Mouse (Mus musculus): ENCODE data around the gene Thpo. TPM values are rescaled to one million over a fixed set of nuclear protein-coding genes. Genes with fewer than 3 reads are reported as not detected.

Gene Thpo
- polyA plus RNA-seq, 1 experiment from 2014 or later, result 0.93 TPM

GRCm38 (mm10) chr16:20717181-20717977 is 16.9 kb downstream of the Thpo start, which contains the start of the genes Polr2h and Clcn2:
TSS of gene Polr2h (plus strand) at chr16:20717665.
TSS of gene Clcn2 (minus strand) at chr16:20717746.
- peak; percentile 86 for ATAC-seq
- no peaks in the 10 kb centered on the region for H3K9me3 ChIP-seq (ENCODE audit: control insufficient read depth, low read length)
- peak within 1 kb of the TSS; percentile 95 for H3K4me2 ChIP-seq (ENCODE audit: low read length)
- peak within 1 kb of the TSS; percentile 94 for H3K27ac ChIP-seq (ENCODE audit: low read depth, low read length)
- no peaks in the 10 kb centered on the region for H3K27me3 ChIP-seq (replicated peaks; ENCODE audit: control insufficient read depth, insufficient read depth, low read length)
- H3K36me3 ChIP-seq (ENCODE audit: control insufficient read depth, insufficient read depth, low read length), result no peaks in the 10 kb centered on the region; the same call in none of the 2 replicates
- H3K9ac ChIP-seq (ENCODE audit: low read depth, low read length), result peak within 1 kb of the TSS; percentile 87
- peaks cover 32% of the 10 kb centered on the region for H3K4me1 ChIP-seq (ENCODE audit: control insufficient read depth, insufficient read depth, low read depth, low read length)
- under 1% methylated on average over 55 of the region's 62 CpGs for WGBS
- H3K4me3 ChIP-seq (ENCODE audit: low read length), result peak within 1 kb of the TSS; percentile 83

- ATAC-seq, result peak; percentile 26; the same call in 1 of the 2 replicates
- Histone ChIP-seq H3K36me3 (ENCODE audit: control insufficient read depth, insufficient read depth, low read length) (no peaks in the 10 kb centered on the region; the same call in none of the 2 replicates), H3K4me3 (ENCODE audit: low read length) (peak overlapping the region; percentile 83), H3K9ac (ENCODE audit: low read depth, low read length) (peak overlapping the region; percentile 87), H3K27ac (ENCODE audit: low read depth, low read length) (peak overlapping the region; percentile 94), H3K4me1 (ENCODE audit: control insufficient read depth, insufficient read depth, low read depth, low read length) (peaks cover 32% of the 10 kb centered on the region), H3K9me3 (ENCODE audit: control insufficient read depth, low read length) (no peaks in the 10 kb centered on the region), H3K27me3 (replicated peaks; ENCODE audit: control insufficient read depth, insufficient read depth, low read length) (no peaks in the 10 kb centered on the region), H3K4me2 (ENCODE audit: low read length) (peak overlapping the region; percentile 95)
- WGBS, result under 1% methylated on average over 8 of the region's 8 CpGs
Observed at GRCm38 (mm10) chr16:20716841-20717180, 17.5 kb downstream of the Thpo start.

GRCm38 (mm10) chr16:20715976-20716840 is 18.1 kb downstream of the Thpo start:
- Histone ChIP-seq H3K27ac (ENCODE audit: low read depth, low read length) (peak overlapping the region; percentile 94), H3K4me1 (ENCODE audit: control insufficient read depth, insufficient read depth, low read depth, low read length) (peaks cover 32% of the 10 kb centered on the region), H3K36me3 (ENCODE audit: control insufficient read depth, insufficient read depth, low read length) (no peaks in the 10 kb centered on the region; the same call in none of the 2 replicates), H3K9me3 (ENCODE audit: control insufficient read depth, low read length) (no peaks in the 10 kb centered on the region), H3K27me3 (replicated peaks; ENCODE audit: control insufficient read depth, insufficient read depth, low read length) (no peaks in the 10 kb centered on the region), H3K4me3 (ENCODE audit: low read length) (peak overlapping the region; percentile 83), H3K9ac (ENCODE audit: low read depth, low read length) (peak overlapping the region; percentile 87), H3K4me2 (ENCODE audit: low read length) (peak overlapping the region; percentile 95)
- peak; percentile 85 for ATAC-seq
- under 1% methylated on average over 61 of the region's 68 CpGs for WGBS

GRCm38 (mm10) chr16:20715566-20715965 is 18.7 kb downstream of the Thpo start:
- H3K27me3 ChIP-seq (replicated peaks; ENCODE audit: control insufficient read depth, insufficient read depth, low read length), result no peaks in the 10 kb centered on the region
- peak overlapping the region; percentile 87 for H3K9ac ChIP-seq (ENCODE audit: low read depth, low read length)
- no peaks in the 10 kb centered on the region; the same call in none of the 2 replicates for H3K36me3 ChIP-seq (ENCODE audit: control insufficient read depth, insufficient read depth, low read length)
- 2% methylated on average over 12 of the region's 12 CpGs for WGBS
- H3K4me3 ChIP-seq (ENCODE audit: low read length), result peak overlapping the region; percentile 83
- H3K4me1 ChIP-seq (ENCODE audit: control insufficient read depth, insufficient read depth, low read depth, low read length), result peaks cover 32% of the 10 kb centered on the region
- peak overlapping the region; percentile 95 for H3K4me2 ChIP-seq (ENCODE audit: low read length)
- ATAC-seq, result no peak
- H3K27ac ChIP-seq (ENCODE audit: low read depth, low read length), result peak overlapping the region; percentile 94
- H3K9me3 ChIP-seq (ENCODE audit: control insufficient read depth, low read length), result no peaks in the 10 kb centered on the region

GRCm38 (mm10) chr16:20715161-20715560 is 19.1 kb downstream of the Thpo start:
- peaks cover 32% of the 10 kb centered on the region for H3K4me1 ChIP-seq (ENCODE audit: control insufficient read depth, insufficient read depth, low read depth, low read length)
- H3K9me3 ChIP-seq (ENCODE audit: control insufficient read depth, low read length), result no peaks in the 10 kb centered on the region
- H3K4me3 ChIP-seq (ENCODE audit: low read length), result peak overlapping the region; percentile 83
- H3K27me3 ChIP-seq (replicated peaks; ENCODE audit: control insufficient read depth, insufficient read depth, low read length), result no peaks in the 10 kb centered on the region
- peak overlapping the region; percentile 87 for H3K9ac ChIP-seq (ENCODE audit: low read depth, low read length)
- peak overlapping the region; percentile 95 for H3K4me2 ChIP-seq (ENCODE audit: low read length)
- H3K36me3 ChIP-seq (ENCODE audit: control insufficient read depth, insufficient read depth, low read length), result no peaks in the 10 kb centered on the region; the same call in none of the 2 replicates
- 54% methylated on average over 2 of the region's 2 CpGs for WGBS
- no peak overlapping the region for H3K27ac ChIP-seq (ENCODE audit: low read depth, low read length)
- no peak for ATAC-seq

- ATAC-seq, result no peak
- Histone ChIP-seq H3K4me1 (ENCODE audit: control insufficient read depth, insufficient read depth, low read depth, low read length) (peaks cover 32% of the 10 kb centered on the region), H3K36me3 (ENCODE audit: control insufficient read depth, insufficient read depth, low read length) (no peaks in the 10 kb centered on the region; the same call in 1 of the 2 replicates)
Observed at GRCm38 (mm10) chr16:20714307-20715080, 19.8 kb downstream of the Thpo start.

GRCm38 (mm10) chr16:20712889-20713288 is 21.4 kb downstream of the Thpo start:
- Histone ChIP-seq H3K4me1 (ENCODE audit: control insufficient read depth, insufficient read depth, low read depth, low read length) (peaks cover 24% of the 10 kb centered on the region), H3K9ac (ENCODE audit: low read depth, low read length) (no peak overlapping the region), H3K4me2 (ENCODE audit: low read length) (no peak overlapping the region), H3K27ac (ENCODE audit: low read depth, low read length) (no peak overlapping the region), H3K9me3 (ENCODE audit: control insufficient read depth, low read length) (no peaks in the 10 kb centered on the region), H3K4me3 (ENCODE audit: low read length) (no peak overlapping the region), H3K36me3 (ENCODE audit: control insufficient read depth, insufficient read depth, low read length) (no peaks in the 10 kb centered on the region; the same call in 1 of the 2 replicates), H3K27me3 (replicated peaks; ENCODE audit: control insufficient read depth, insufficient read depth, low read length) (no peaks in the 10 kb centered on the region)
- WGBS, result 91% methylated on average over 7 of the region's 7 CpGs
- no peak for ATAC-seq

More at GRCm38 (mm10) chr16:20714307-20715080, 19.8 kb downstream of the Thpo start:
- Histone ChIP-seq H3K4me2 (ENCODE audit: low read length) (peak overlapping the region; percentile 95), H3K27me3 (replicated peaks; ENCODE audit: control insufficient read depth, insufficient read depth, low read length) (no peaks in the 10 kb centered on the region), H3K4me3 (ENCODE audit: low read length) (peak overlapping the region; percentile 83), H3K27ac (ENCODE audit: low read depth, low read length) (no peak overlapping the region), H3K9me3 (ENCODE audit: control insufficient read depth, low read length) (no peaks in the 10 kb centered on the region), H3K9ac (ENCODE audit: low read depth, low read length) (peak overlapping the region; percentile 87)
- whole genome bisulfite sequencing, result 28% methylated on average over 11 of the region's 11 CpGs

- Histone ChIP-seq H3K9me3 (ENCODE audit: control insufficient read depth, low read length) (no peaks in the 10 kb centered on the region), H3K27ac (ENCODE audit: low read depth, low read length) (no peak overlapping the region), H3K36me3 (ENCODE audit: control insufficient read depth, insufficient read depth, low read length) (no peaks in the 10 kb centered on the region; the same call in none of the 2 replicates), H3K9ac (ENCODE audit: low read depth, low read length) (no peak overlapping the region), H3K4me2 (ENCODE audit: low read length) (no peak overlapping the region), H3K4me1 (ENCODE audit: control insufficient read depth, insufficient read depth, low read depth, low read length) (peaks cover 24% of the 10 kb centered on the region), H3K4me3 (ENCODE audit: low read length) (no peak overlapping the region), H3K27me3 (replicated peaks; ENCODE audit: control insufficient read depth, insufficient read depth, low read length) (no peaks in the 10 kb centered on the region)
- ATAC-seq, result no peak
- 77% methylated on average over 9 of the region's 9 CpGs for WGBS
Observed at GRCm38 (mm10) chr16:20712190-20712589, 22.1 kb downstream of the Thpo start.

Measured in hindbrain, embryonic 16.5 days (tissue).